Mouse (Mus musculus): ENCODE measurements around the gene Ecd. TPM values are rescaled to one million over a fixed set of nuclear protein-coding genes. Genes with fewer than 3 reads are reported as not detected.
"Not testable (repeated sequence)": the region's sequence is repeated elsewhere in the genome, so short reads cannot be mapped to it uniquely, and the experiment has no call there.

Gene Ecd
- polyA plus RNA-seq, 1 experiment from 2014 or later = 21.5 TPM

GRCm38 (mm10) chr14:20319420-20319819, 28.5 kb downstream of the Ecd start:
- DNase-seq (ENCODE audit: low spot score) = peak; percentile 61
- H3K36me3 ChIP-seq (ENCODE audit: control insufficient read depth, insufficient read depth, low read length) = peaks cover 8% of the 10 kb centered on the region; the same call in 1 of the 2 replicates
- peak; percentile 74 for TF ChIP-seq CTCF (IDR thresholded peaks at IDR 0.05; ENCODE audit: low read depth)
- TF ChIP-seq EP300 (optimal IDR thresholded peaks at IDR 0.05) = no peak
- H3K9me3 ChIP-seq (ENCODE audit: control insufficient read depth, low read length) = no peaks in the 10 kb centered on the region
- no peak overlapping the region for H3K9ac ChIP-seq (ENCODE audit: low read length)
- H3K4me2 ChIP-seq (replicated peaks; ENCODE audit: low read depth) = no peak overlapping the region
- no peak for ATAC-seq (ENCODE audit: low FRiP score, low TSS enrichment)
- no peak overlapping the region for H3K4me3 ChIP-seq (ENCODE audit: low read depth, low read length)
- H3K4me1 ChIP-seq (replicated peaks; ENCODE audit: control insufficient read depth, insufficient read depth) = no peaks in the 10 kb centered on the region
- 73% methylated on average over 3 of the region's 3 CpGs for WGBS
- H3K27me3 ChIP-seq (ENCODE audit: control insufficient read depth, insufficient read depth, low read length) = no peaks in the 10 kb centered on the region
- no peak overlapping the region for H3K27ac ChIP-seq (replicated peaks)

- Histone ChIP-seq H3K9me3 (ENCODE audit: control insufficient read depth, low read length) (no peaks in the 10 kb centered on the region), H3K27ac (replicated peaks) (no peak overlapping the region), H3K27me3 (ENCODE audit: control insufficient read depth, insufficient read depth, low read length) (no peaks in the 10 kb centered on the region), H3K4me2 (replicated peaks; ENCODE audit: low read depth) (no peak overlapping the region), H3K36me3 (ENCODE audit: control insufficient read depth, insufficient read depth, low read length) (peaks cover 11% of the 10 kb centered on the region; the same call in 1 of the 2 replicates), H3K4me3 (ENCODE audit: low read depth, low read length) (no peak overlapping the region), H3K4me1 (replicated peaks; ENCODE audit: control insufficient read depth, insufficient read depth) (no peaks in the 10 kb centered on the region), H3K9ac (ENCODE audit: low read length) (no peak overlapping the region)
- TF ChIP-seq EP300 (optimal IDR thresholded peaks at IDR 0.05) (no peak), CTCF (IDR thresholded peaks at IDR 0.05; ENCODE audit: low read depth) (no peak)
- WGBS = 42% methylated on average over 1 of the region's 1 CpGs
- ATAC-seq (ENCODE audit: low FRiP score, low TSS enrichment) (no peak), DNase-seq (ENCODE audit: low spot score) (no peak)
Measured at GRCm38 (mm10) chr14:20315137-20315536, 32.8 kb downstream of the Ecd start.

DNA sequence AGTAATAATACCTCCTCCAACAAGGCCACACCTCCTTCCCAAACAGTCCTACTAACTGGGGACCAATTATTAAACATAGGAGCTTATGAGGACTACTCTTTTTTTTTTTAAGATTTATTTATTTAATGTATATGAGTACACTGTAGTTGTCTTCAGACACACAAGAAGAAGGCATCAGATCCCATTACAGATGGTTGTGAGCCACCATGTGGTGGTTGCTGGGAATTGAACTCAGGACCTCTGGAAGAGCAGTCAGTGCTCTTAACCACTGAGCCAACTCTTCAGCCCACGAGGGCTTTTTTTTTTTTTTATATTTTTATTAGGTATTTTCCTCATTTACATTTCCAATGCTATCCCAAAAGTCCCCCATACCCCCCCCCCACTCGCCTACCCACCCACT, 42.8 kb downstream of the Ecd start:
- H3K4me1 ChIP-seq (replicated peaks; ENCODE audit: control insufficient read depth, insufficient read depth); H3K4me3 ChIP-seq (ENCODE audit: low read depth, low read length); H3K4me2 ChIP-seq (replicated peaks; ENCODE audit: low read depth); H3K27ac ChIP-seq (replicated peaks); H3K9me3 ChIP-seq (ENCODE audit: control insufficient read depth, low read length); ATAC-seq (ENCODE audit: low FRiP score, low TSS enrichment); H3K27me3 ChIP-seq (ENCODE audit: control insufficient read depth, insufficient read depth, low read length); H3K9ac ChIP-seq (ENCODE audit: low read length); H3K36me3 ChIP-seq (ENCODE audit: control insufficient read depth, insufficient read depth, low read length); DNase-seq (ENCODE audit: low spot score): not testable (repeated sequence)
- WGBS = 61% methylated on average over 2 of the region's 2 CpGs

GRCm38 (mm10) chr14:20298131-20298530, 49.8 kb downstream of the Ecd start:
- WGBS = 37% methylated on average over 3 of the region's 3 CpGs
- ATAC-seq (ENCODE audit: low FRiP score, low TSS enrichment) = peak; percentile 61; the same call in 1 of the 2 replicates
- TF ChIP-seq CTCF (IDR thresholded peaks at IDR 0.05; ENCODE audit: low read depth) (no peak), EP300 (optimal IDR thresholded peaks at IDR 0.05) (no peak)
- Histone ChIP-seq H3K4me3 (ENCODE audit: low read depth, low read length) (no peak overlapping the region), H3K27me3 (ENCODE audit: control insufficient read depth, insufficient read depth, low read length) (no peaks in the 10 kb centered on the region), H3K4me1 (replicated peaks; ENCODE audit: control insufficient read depth, insufficient read depth) (no peaks in the 10 kb centered on the region), H3K4me2 (replicated peaks; ENCODE audit: low read depth) (no peak overlapping the region), H3K9me3 (ENCODE audit: control insufficient read depth, low read length) (no peaks in the 10 kb centered on the region), H3K27ac (replicated peaks) (no peak overlapping the region), H3K36me3 (ENCODE audit: control insufficient read depth, insufficient read depth, low read length) (no peaks in the 10 kb centered on the region), H3K9ac (ENCODE audit: low read length) (no peak overlapping the region)
- no peak for DNase-seq (ENCODE audit: low spot score)

DNA sequence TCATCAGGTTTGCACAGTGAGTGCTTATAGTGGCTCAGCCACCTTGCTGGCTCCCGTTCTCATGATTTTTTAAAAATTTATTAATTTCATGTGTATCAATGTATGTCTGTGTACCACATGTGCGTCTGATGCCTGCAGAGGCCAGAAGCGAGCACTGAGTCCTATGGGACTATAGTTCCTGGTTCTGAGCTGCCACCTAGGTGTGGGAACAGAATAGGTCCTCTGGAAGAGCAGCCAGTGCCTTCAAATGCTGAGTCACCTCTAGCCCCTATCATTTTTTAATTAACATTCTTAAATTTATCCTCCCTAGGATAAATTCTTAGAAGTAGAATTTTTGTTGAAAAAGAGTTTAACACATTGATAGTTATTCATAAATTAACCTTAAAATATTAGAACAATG, 50.3 kb downstream of the Ecd start:
- 79% methylated on average over 3 of the region's 3 CpGs for WGBS
- Histone ChIP-seq H3K36me3 (ENCODE audit: control insufficient read depth, insufficient read depth, low read length) (no peaks in the 10 kb centered on the region), H3K27ac (replicated peaks) (no peak overlapping the region), H3K9ac (ENCODE audit: low read length) (no peak overlapping the region), H3K4me1 (replicated peaks; ENCODE audit: control insufficient read depth, insufficient read depth) (no peaks in the 10 kb centered on the region), H3K27me3 (ENCODE audit: control insufficient read depth, insufficient read depth, low read length) (no peaks in the 10 kb centered on the region), H3K4me3 (ENCODE audit: low read depth, low read length) (no peak overlapping the region), H3K9me3 (ENCODE audit: control insufficient read depth, low read length) (no peaks in the 10 kb centered on the region), H3K4me2 (replicated peaks; ENCODE audit: low read depth) (no peak overlapping the region)
- ATAC-seq (ENCODE audit: low FRiP score, low TSS enrichment) = no peak
- no peak for DNase-seq (ENCODE audit: low spot score)
- TF ChIP-seq EP300 (optimal IDR thresholded peaks at IDR 0.05) (no peak), CTCF (IDR thresholded peaks at IDR 0.05; ENCODE audit: low read depth) (peak; percentile 43)

GRCm38 (mm10) chr14:20294947-20295346, 53.0 kb downstream of the Ecd start:
- DNase-seq (ENCODE audit: low spot score) (no peak), ATAC-seq (ENCODE audit: low FRiP score, low TSS enrichment) (no peak)
- no peak for TF ChIP-seq CTCF (IDR thresholded peaks at IDR 0.05; ENCODE audit: low read depth)
- 26% methylated on average over 8 of the region's 8 CpGs for WGBS
- Histone ChIP-seq H3K27me3 (ENCODE audit: control insufficient read depth, insufficient read depth, low read length) (no peaks in the 10 kb centered on the region), H3K36me3 (ENCODE audit: control insufficient read depth, insufficient read depth, low read length) (no peaks in the 10 kb centered on the region), H3K4me1 (replicated peaks; ENCODE audit: control insufficient read depth, insufficient read depth) (peaks cover 2% of the 10 kb centered on the region; the same call in 1 of the 2 replicates), H3K4me2 (replicated peaks; ENCODE audit: low read depth) (peak overlapping the region; percentile 64), H3K9me3 (ENCODE audit: control insufficient read depth, low read length) (no peaks in the 10 kb centered on the region), H3K4me3 (ENCODE audit: low read depth, low read length) (peak overlapping the region; percentile 52), H3K27ac (replicated peaks) (no peak overlapping the region), H3K9ac (ENCODE audit: low read length) (peak overlapping the region; percentile 28)
